Mouse (Mus musculus) embryo, embryonic 11.5 days (tissue): ENCODE data around the gene Tbc1d20.
"Not testable (repeated sequence)": the region's sequence is repeated elsewhere in the genome, so short reads cannot be mapped to it uniquely, and the experiment has no call there.

Source experiments
- DNase-seq: peaks from one replicate; pipeline ENCODE4 v3.0.0-alpha.2; 2012; ENCODE audit warnings: low read depth, low spot score

The Tbc1d20 gene

GRCm38 (mm10) chr2:152293727-152294475, at the start of gene Tbc1d20:
Gene Tbc1d20, plus strand, starts transcription at chr2:152293828.
- DNase-seq = peak; percentile 90

- no peak for DNase-seq
Measured at GRCm38 (mm10) chr2:152247213-152247612, 46.4 kb upstream of the Tbc1d20 start.

GRCm38 (mm10) chr2:152250511-152250910, 43.1 kb upstream of the Tbc1d20 start:
- no peak for DNase-seq

GRCm38 (mm10) chr2:152259739-152260138, 33.9 kb upstream of the Tbc1d20 start:
- no peak for DNase-seq

GRCm38 (mm10) chr2:152273639-152274038, 20.0 kb upstream of the Tbc1d20 start:
- DNase-seq = no peak

- DNase-seq = no peak
Measured at GRCm38 (mm10) chr2:152281407-152281806, 12.2 kb upstream of the Tbc1d20 start.

GRCm38 (mm10) chr2:152287560-152287959, 6.1 kb upstream of the Tbc1d20 start:
- no peak for DNase-seq

- no peak for DNase-seq
Measured at GRCm38 (mm10) chr2:152288046-152288445, 5.6 kb upstream of the Tbc1d20 start.

GRCm38 (mm10) chr2:152289623-152290022, 4.0 kb upstream of the Tbc1d20 start:
- not testable (repeated sequence) for DNase-seq

- DNase-seq = no peak
Measured at GRCm38 (mm10) chr2:152292475-152292874, 1.2 kb upstream of the Tbc1d20 start.

- DNase-seq = no peak
Measured at GRCm38 (mm10) chr2:152293179-152293726, 375 bp upstream of the Tbc1d20 start.

- DNase-seq = no peak
Measured at GRCm38 (mm10) chr2:152294541-152294940, 913 bp downstream of the Tbc1d20 start.

GRCm38 (mm10) chr2:152302862-152303261, 9.2 kb downstream of the Tbc1d20 start:
- no peak for DNase-seq

GRCm38 (mm10) chr2:152303781-152304180, 10.2 kb downstream of the Tbc1d20 start:
- DNase-seq = no peak

GRCm38 (mm10) chr2:152305480-152305879, 11.9 kb downstream of the Tbc1d20 start:
- no peak for DNase-seq

- DNase-seq = no peak
Measured at GRCm38 (mm10) chr2:152307186-152307585, 13.6 kb downstream of the Tbc1d20 start.

- no peak for DNase-seq
Measured at GRCm38 (mm10) chr2:152312996-152313395, 19.4 kb downstream of the Tbc1d20 start.

GRCm38 (mm10) chr2:152313926-152314325, 20.3 kb downstream of the Tbc1d20 start:
- no peak for DNase-seq

- no peak for DNase-seq
Measured at GRCm38 (mm10) chr2:152317054-152317453, 23.4 kb downstream of the Tbc1d20 start.

- no peak for DNase-seq
Measured at GRCm38 (mm10) chr2:152321558-152321957, 27.9 kb downstream of the Tbc1d20 start.

GRCm38 (mm10) chr2:152322198-152322597, 28.6 kb downstream of the Tbc1d20 start:
- DNase-seq = no peak

- no peak for DNase-seq
Measured at GRCm38 (mm10) chr2:152323971-152324370, 30.3 kb downstream of the Tbc1d20 start.

- DNase-seq = no peak
Measured at GRCm38 (mm10) chr2:152324842-152325241, 31.2 kb downstream of the Tbc1d20 start.
